Mouse (Mus musculus): ENCODE measurements at regions not wholly inside any gene's neighbourhood (a gene's known extent, or its start where the extent isn't known, plus 50 kb on each side); places are given as distances from the start of the nearest gene placed in this dataset.

- DNase-seq, result no peak
- intact Hi-C loops (cut with DNase I; ENCODE audit: low total_unique reads), result no loop called here
Measured at GRCm38 (mm10) chr8:103894589-103894988, 206.8 kb upstream of the Cdh5 start.

- no peak for DNase-seq
- intact Hi-C loops (cut with DNase I; ENCODE audit: low total_unique reads), result no loop called here
Measured at GRCm38 (mm10) chr8:103895132-103895531, 206.3 kb upstream of the Cdh5 start.

DNA sequence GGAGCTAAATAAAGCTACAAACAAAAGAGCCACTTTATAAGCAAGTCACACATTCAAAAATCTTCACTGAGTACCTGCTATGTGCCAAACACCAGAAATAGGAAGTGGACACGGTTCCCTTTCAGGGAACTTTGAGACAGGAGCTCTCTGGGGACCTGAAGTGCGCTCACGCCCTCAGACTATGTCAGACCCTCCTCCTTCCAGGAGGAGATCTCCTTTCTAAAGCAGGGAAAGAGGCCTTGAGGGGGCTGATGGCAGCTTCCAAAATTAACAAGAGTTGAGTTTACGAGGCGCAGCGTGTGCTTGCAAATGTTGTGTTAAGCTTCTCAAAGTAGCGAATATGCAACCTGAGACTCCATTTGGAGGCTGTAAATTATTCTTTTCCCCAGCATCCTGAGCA, 204.0 kb upstream of the Cdh5 start:
- intact Hi-C loops (cut with DNase I; ENCODE audit: low total_unique reads), result no loop called here
- no peak for DNase-seq

GRCm38 (mm10) chr8:103902516-103902915, 198.9 kb upstream of the Cdh5 start:
- DNase-seq, result no peak
- intact Hi-C loops (cut with DNase I; ENCODE audit: low total_unique reads), result no loop called here

DNA sequence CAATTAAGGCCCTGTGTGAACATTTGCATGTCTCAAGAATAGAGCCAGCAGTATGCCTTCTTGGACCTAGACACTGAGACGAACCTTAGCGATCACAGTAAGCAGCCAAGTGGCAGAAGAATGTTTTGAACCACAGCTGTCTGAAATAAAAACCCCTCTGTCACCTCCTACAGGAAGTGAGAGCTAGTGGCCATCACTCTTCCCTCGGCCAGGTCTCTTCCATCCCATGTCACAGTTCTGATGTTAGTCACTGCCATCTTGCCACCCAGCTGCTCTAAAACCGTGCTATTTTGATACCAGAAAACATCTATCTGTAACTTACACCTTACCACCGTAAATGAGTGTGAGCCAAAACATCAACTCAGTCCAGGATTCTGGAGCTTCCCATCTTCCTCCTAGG, 197.8 kb upstream of the Cdh5 start:
- no peak for DNase-seq
- intact Hi-C loops (cut with DNase I; ENCODE audit: low total_unique reads), result no loop called here

GRCm38 (mm10) chr8:103907662-103908061, 193.8 kb upstream of the Cdh5 start:
- intact Hi-C loops (cut with DNase I; ENCODE audit: low total_unique reads), result no loop called here

GRCm38 (mm10) chr8:103911287-103912015, 190.0 kb upstream of the Cdh5 start:
- intact Hi-C loops (cut with DNase I; ENCODE audit: low total_unique reads), result no loop called here
- DNase-seq, result no peak

More at GRCm38 (mm10) chr8:103907662-103908061, 193.8 kb upstream of the Cdh5 start:
- no peak for DNase-seq

DNA sequence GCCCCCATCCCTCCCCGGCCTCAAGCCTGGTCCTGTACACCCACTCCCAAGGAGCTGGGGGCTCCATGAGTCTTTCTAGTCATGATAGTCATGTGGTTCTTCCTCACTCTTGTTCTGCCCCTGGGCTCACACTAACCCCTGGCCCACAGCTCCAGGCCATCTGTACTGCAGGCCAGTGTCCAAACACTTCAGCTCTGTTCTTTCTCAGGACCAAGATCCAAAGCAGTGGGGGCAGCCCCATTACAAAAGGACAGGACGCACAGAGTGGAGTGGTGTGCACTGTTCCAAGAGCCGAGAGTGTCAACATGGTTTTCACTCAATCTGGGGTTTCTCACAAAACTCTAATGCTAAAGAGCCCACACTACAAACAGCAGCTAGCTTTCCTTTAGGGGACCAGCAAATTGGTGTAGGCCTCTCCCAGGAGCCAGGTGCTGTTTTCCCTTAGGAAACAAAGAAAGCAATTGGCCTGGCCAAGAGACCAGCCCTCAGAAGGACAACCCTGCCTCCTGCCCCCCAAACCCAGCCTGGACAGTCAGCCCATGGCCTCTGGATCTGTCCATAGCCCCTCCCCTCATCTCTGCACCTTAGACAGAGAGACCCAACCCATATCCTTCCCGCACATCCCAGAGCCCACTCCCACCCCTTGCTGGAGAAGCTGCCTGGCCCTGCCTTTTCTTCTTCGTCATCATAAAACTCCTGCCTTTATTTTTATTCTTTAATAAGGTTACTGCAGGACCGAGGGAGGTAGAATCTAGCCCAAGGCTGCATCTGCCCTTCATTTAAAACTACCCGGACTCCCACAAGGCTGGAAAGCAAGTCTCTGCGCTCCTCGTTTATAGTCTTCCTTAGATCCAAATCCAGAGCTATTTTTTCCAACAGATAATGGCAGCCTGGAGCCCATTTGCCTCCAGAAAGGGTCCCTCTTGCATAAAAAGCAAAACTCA, 188.2 kb upstream of the Cdh5 start:
- intact Hi-C loops (cut with DNase I; ENCODE audit: low total_unique reads), result no loop called here
- peak; percentile 14 for DNase-seq

- intact Hi-C loops (cut with DNase I; ENCODE audit: low total_unique reads), result no loop called here
- peak; percentile 24 for DNase-seq
Measured at GRCm38 (mm10) chr8:103913927-103914640, 187.3 kb upstream of the Cdh5 start.

- intact Hi-C loops (cut with DNase I; ENCODE audit: low total_unique reads), result no loop called here
- no peak for DNase-seq
Measured at GRCm38 (mm10) chr8:103919324-103919723, 182.1 kb upstream of the Cdh5 start.

- intact Hi-C loops (cut with DNase I; ENCODE audit: low total_unique reads), result no loop called here
- DNase-seq, result no peak
Measured at GRCm38 (mm10) chr8:103921621-103922020, 179.8 kb upstream of the Cdh5 start.

DNA sequence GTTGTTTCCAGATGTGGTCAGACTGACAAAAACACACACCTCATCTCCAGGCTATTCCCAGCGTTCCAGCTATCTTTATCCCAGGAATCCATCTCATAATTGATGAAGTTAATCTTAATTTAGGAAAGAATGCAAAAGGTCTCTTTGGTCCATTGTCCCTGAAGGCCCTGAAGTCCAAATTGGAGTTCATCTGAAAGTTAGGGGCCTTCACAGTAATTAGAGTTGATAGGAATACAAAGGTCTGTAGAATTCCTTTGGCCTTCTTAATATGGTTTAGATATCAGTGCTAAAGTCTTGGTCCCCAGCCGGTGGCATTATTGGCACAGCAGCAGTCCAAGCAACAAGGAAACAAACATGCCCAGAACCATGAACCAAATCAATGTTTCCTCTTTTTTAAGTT, 178.7 kb upstream of the Cdh5 start:
- DNase-seq, result no peak
- intact Hi-C loops (cut with DNase I; ENCODE audit: low total_unique reads), result no loop called here

GRCm38 (mm10) chr8:103932681-103933080, 168.7 kb upstream of the Cdh5 start:
- no peak for DNase-seq
- intact Hi-C loops (cut with DNase I; ENCODE audit: low total_unique reads), result no loop called here

- intact Hi-C loops (cut with DNase I; ENCODE audit: low total_unique reads), result no loop called here
- no peak for DNase-seq
Measured at GRCm38 (mm10) chr8:103936491-103936890, 164.9 kb upstream of the Cdh5 start.

DNA sequence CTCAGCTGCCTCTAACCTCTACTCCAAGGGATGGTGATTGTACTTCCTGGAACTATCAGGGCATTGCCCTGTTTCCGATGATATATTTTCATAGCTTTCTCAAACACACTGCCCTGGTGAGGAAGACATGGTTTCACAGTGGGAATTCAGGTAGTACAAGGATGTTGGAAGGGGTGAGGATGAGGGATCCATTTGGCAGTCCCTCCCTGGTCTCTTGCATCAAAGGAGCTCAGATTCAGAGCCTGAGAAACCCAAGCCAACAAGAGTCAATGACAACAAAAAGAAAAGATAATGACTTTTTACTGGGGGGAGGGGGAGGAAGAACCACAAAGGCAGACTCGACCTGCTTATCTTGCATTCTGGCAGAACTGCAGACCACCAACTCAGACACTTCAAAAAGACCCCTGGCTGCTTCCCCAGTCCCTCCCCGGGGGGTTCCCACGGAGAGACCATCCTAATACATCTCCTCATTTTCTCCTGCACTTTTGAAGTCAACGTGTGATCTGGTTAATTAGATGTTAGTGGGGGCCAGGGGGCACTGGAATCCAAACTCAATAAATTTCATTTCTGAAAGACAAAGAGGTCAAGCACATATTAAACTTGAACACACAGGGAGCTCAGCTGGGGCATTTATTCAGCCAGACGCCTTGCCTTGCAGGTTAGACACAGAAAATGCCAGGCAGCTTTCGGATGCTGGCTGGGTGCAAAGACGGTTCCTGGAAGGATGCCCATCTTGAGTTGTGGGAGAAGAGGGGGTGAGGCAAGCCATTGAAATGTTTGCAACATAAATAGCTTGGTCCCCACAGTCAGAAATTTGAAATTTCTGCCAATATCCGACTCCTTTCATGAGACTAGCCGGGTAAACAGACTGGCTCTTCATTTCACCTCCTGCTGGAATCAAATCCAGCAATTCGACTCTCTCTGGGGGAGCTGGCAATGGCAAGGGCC, 162.9 kb upstream of the Cdh5 start:
- no peak for DNase-seq
- intact Hi-C loops (cut with DNase I; ENCODE audit: low total_unique reads), result no loop called here

DNA sequence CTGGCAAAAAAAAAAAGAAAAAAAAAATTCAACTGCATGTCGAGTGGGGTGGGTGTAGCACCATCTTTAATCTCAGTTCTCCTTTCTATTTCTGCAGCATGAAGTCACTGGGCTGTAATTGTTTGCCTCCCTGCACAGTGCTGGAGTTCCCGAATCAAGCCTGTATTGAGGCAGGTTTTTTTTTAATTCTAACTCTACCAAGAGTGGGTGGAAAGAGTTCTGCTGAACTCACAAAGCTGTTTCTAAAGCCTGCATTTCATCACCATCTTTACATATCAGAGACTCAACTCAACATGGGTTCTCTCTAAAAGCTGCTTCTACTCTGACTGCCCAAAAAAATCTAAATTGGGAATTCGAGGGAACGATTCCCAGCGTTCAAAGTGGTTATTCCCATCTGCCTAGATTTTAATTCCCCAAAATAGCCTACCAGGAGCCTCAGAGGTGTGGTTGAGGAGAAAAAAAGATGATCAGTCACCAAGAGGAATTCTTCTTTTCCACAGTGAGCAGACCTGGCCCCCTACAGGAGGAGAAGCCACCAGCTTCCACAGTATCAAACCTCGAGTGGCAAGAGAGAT, 160.4 kb upstream of the Cdh5 start:
- DNase-seq, result no peak
- intact Hi-C loops (cut with DNase I; ENCODE audit: low total_unique reads), result no loop called here

- intact Hi-C loops (cut with DNase I; ENCODE audit: low total_unique reads), result no loop called here
- no peak for DNase-seq
Measured at GRCm38 (mm10) chr8:103948474-103948873, 153.0 kb upstream of the Cdh5 start.

GRCm38 (mm10) chr8:103950460-103950859, 151.0 kb upstream of the Cdh5 start:
- intact Hi-C loops (cut with DNase I; ENCODE audit: low total_unique reads), result no loop called here
- DNase-seq, result no peak

- intact Hi-C loops (cut with DNase I; ENCODE audit: low total_unique reads), result no loop called here
- DNase-seq, result no peak
Measured at GRCm38 (mm10) chr8:103953586-103953985, 147.8 kb upstream of the Cdh5 start.
